Mouse (Mus musculus): Measurements from ENCODE around the gene Snhg11. TPM values are rescaled to one million over a fixed set of nuclear protein-coding genes. Genes with fewer than 3 reads are reported as not detected.
A peak's percentile ranks its signal among the peaks of the same experiment; 100 is the strongest.
"Not testable (repeated sequence)": the region's sequence is repeated elsewhere in the genome, so short reads cannot be mapped to it uniquely, and the experiment has no call there.

Gene Snhg11
- polyA plus RNA-seq, 1 experiment from 2014 or later, result 6.9 TPM

DNA sequence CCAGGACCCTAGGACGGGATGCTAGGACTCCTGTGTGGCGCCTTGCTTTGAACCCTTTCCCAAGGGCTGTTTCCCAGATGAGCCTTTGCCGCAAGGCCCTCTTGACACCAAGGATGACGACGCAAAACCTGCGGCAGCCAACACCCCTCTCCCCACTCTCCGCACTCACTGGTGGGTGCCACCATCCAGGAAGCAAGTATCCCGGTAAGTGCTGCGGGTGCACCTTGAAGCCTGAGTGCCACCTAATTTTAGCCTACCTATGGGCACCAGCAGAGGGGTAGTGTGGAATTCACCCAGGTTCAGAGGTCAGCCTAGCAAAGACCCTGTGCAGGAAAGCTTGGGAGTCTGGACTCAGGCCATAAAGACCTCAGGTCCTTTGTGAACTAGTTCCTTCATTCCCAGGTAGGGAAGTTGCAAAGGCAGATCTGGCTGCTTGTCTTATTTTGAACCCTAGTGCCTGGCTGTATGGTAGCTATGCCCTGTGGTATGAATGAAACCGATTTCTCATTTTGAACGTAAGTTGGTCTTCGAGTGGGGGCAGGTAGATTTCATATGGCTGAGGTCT lies 767 bp downstream of the Snhg11 start:
- 25% methylated on average over 12 of the region's 12 CpGs for WGBS
- Histone ChIP-seq H3K4me2 (ENCODE audit: low read depth, low read length) (peak overlapping the region; percentile 56; the same call in 1 of the 2 replicates), H3K4me1 (ENCODE audit: control insufficient read depth, insufficient read depth, low read length) (no peaks in the 10 kb centered on the region), H3K4me3 (ENCODE audit: low read depth, low read length) (peak overlapping the region; percentile 35; the same call in 1 of the 2 replicates), H3K27me3 (ENCODE audit: control insufficient read depth, insufficient read depth, low read length) (peaks cover 5% of the 10 kb centered on the region; the same call in 1 of the 2 replicates), H3K9ac (replicated peaks; ENCODE audit: low read length) (peak overlapping the region; percentile 43), H3K36me3 (replicated peaks; ENCODE audit: control insufficient read depth, insufficient read depth, low read depth, low read length) (no peaks in the 10 kb centered on the region), H3K27ac (replicated peaks; ENCODE audit: low read depth, low read length) (no peak overlapping the region), H3K9me3 (replicated peaks; ENCODE audit: control insufficient read depth, low read length) (no peaks in the 10 kb centered on the region)
- ATAC-seq (replicated peaks; ENCODE audit: insufficient number of reproducible peaks, low FRiP score, low TSS enrichment, low read depth) (no peak), DNase-seq (ENCODE audit: low spot score) (no peak)

DNA sequence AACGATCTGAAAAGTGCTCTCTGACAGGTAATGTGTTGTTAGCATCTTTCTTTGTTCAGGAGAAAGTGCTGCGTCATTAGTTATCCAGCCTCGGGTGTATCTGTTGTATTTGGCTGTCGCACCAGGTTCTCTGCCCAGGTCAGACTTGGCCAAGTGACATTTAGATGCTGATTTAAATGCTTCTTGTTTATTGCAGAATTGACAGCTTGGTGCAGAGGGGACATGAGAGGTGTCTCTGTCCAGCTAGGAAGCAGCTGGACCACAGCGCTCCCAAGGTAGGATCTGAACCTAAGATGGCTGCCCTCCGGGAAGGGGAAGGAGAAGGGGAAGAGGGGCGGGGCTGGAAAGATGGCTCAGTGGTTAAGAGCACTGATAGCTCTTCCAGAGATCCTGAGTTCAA lies 1.4 kb downstream of the Snhg11 start:
- Histone ChIP-seq H3K27me3 (ENCODE audit: control insufficient read depth, insufficient read depth, low read length) (peaks cover 5% of the 10 kb centered on the region; the same call in 1 of the 2 replicates), H3K9ac (replicated peaks; ENCODE audit: low read length) (no peak overlapping the region), H3K4me3 (ENCODE audit: low read depth, low read length) (no peak overlapping the region), H3K9me3 (replicated peaks; ENCODE audit: control insufficient read depth, low read length) (no peaks in the 10 kb centered on the region), H3K36me3 (replicated peaks; ENCODE audit: control insufficient read depth, insufficient read depth, low read depth, low read length) (no peaks in the 10 kb centered on the region), H3K27ac (replicated peaks; ENCODE audit: low read depth, low read length) (no peak overlapping the region), H3K4me2 (ENCODE audit: low read depth, low read length) (no peak overlapping the region), H3K4me1 (ENCODE audit: control insufficient read depth, insufficient read depth, low read length) (no peaks in the 10 kb centered on the region)
- ATAC-seq (replicated peaks; ENCODE audit: insufficient number of reproducible peaks, low FRiP score, low TSS enrichment, low read depth) (no peak), DNase-seq (ENCODE audit: low spot score) (no peak)
- WGBS, result 76% methylated on average over 7 of the region's 7 CpGs

DNA sequence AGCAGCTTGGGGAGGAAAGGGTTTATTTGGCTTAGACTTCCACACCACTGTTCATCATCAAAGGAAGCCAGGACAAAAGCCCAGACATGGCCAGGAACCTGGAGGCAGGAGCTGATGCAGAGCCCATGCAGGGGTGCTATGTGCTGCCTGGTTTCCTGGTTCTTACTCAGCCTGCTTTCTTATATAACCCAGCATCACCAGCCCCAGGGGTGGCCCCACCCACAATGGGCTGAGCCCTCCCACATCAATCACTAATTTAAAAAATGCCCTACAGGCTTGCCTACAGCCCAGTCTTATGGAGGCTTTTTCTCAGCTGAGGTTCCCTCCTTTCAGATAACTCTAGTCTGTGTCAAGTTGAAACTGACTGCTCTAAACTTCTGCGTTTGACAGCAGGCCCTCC lies 2.4 kb downstream of the Snhg11 start:
- ATAC-seq (replicated peaks; ENCODE audit: insufficient number of reproducible peaks, low FRiP score, low TSS enrichment, low read depth) (no peak), DNase-seq (ENCODE audit: low spot score) (no peak)
- Histone ChIP-seq H3K4me3 (ENCODE audit: low read depth, low read length) (no peak overlapping the region), H3K9me3 (replicated peaks; ENCODE audit: control insufficient read depth, low read length) (no peaks in the 10 kb centered on the region), H3K27me3 (ENCODE audit: control insufficient read depth, insufficient read depth, low read length) (peaks cover 5% of the 10 kb centered on the region; the same call in 1 of the 2 replicates), H3K27ac (replicated peaks; ENCODE audit: low read depth, low read length) (no peak overlapping the region), H3K9ac (replicated peaks; ENCODE audit: low read length) (no peak overlapping the region), H3K4me2 (ENCODE audit: low read depth, low read length) (no peak overlapping the region), H3K4me1 (ENCODE audit: control insufficient read depth, insufficient read depth, low read length) (no peaks in the 10 kb centered on the region), H3K36me3 (replicated peaks; ENCODE audit: control insufficient read depth, insufficient read depth, low read depth, low read length) (no peaks in the 10 kb centered on the region)
- WGBS, result 92% methylated on average over 1 of the region's 1 CpGs

DNA sequence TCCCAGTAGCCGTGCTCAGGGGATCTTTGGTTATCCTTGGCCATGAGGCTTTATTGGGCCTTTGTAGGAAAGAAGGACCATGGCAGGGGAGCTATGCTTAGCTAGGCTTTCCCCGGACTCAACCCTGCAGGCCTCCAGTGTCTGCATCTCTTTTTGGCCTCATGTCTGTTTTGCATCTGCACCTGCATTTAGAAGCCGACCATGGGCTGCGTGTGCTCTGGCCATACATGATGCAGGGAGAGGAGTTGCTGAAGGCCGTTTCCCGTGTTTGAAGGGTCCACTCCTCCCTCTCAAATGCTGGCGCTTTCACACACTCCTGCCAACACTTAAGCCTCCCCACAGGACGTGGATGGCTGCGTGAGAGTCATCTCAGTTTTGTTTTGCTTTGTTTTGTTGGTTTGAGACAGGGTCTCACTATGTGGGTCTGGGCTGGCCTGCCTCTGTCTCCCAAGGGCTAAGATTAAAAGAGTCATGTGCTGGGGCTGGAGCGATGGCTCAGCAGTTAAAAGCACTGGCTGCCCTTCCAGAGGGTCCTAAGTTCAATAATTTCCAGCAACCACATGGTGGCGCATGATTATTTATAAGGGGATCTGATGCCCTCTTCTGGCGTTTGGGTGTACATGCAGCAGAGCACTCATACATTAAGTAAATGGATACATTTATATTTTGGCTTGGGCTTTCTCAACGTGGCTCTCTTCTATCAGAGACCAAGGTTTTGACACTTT lies 4.1 kb downstream of the Snhg11 start:
- no peak for ATAC-seq (replicated peaks; ENCODE audit: insufficient number of reproducible peaks, low FRiP score, low TSS enrichment, low read depth)

DNA sequence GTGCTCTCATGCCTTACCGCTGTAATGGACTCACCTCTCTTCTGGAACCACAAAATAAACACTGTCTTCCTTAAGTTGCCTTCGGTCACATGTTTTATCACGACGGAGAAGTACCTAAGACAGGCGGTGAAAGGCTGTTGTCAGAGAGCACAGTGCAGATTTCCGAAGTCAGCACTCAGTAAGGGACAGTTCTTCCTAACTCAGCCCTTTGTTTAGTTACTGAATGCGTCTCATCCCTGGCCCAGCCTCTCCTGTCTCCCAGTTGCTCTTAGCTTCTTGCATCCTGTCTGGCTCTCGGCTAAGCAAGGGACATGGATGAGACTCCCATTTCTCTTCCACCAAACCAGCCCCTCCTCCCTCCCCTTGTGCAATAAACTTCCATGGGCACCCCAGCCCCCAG lies 10.6 kb downstream of the Snhg11 start:
- no peaks in the 10 kb centered on the region for H3K36me3 ChIP-seq (replicated peaks; ENCODE audit: control insufficient read depth, insufficient read depth, low read depth, low read length)
- no peaks in the 10 kb centered on the region for H3K9me3 ChIP-seq (replicated peaks; ENCODE audit: control insufficient read depth, low read length)
- H3K9ac ChIP-seq (replicated peaks; ENCODE audit: low read length), result no peak overlapping the region
- no peaks in the 10 kb centered on the region for H3K27me3 ChIP-seq (ENCODE audit: control insufficient read depth, insufficient read depth, low read length)
- 39% methylated on average over 8 of the region's 8 CpGs for WGBS
- H3K4me2 ChIP-seq (ENCODE audit: low read depth, low read length), result no peak overlapping the region
- DNase-seq (ENCODE audit: low spot score) (no peak), ATAC-seq (replicated peaks; ENCODE audit: insufficient number of reproducible peaks, low FRiP score, low TSS enrichment, low read depth) (no peak)
- H3K4me1 ChIP-seq (ENCODE audit: control insufficient read depth, insufficient read depth, low read length), result no peaks in the 10 kb centered on the region
- no peak overlapping the region for H3K27ac ChIP-seq (replicated peaks; ENCODE audit: low read depth, low read length)
- no peak overlapping the region for H3K4me3 ChIP-seq (ENCODE audit: low read depth, low read length)

More for the DNA sequence above, 4.1 kb downstream of the Snhg11 start:
- H3K4me3 ChIP-seq (ENCODE audit: low read depth, low read length), result no peak overlapping the region
- H3K4me1 ChIP-seq (ENCODE audit: control insufficient read depth, insufficient read depth, low read length), result no peaks in the 10 kb centered on the region
- peaks cover 5% of the 10 kb centered on the region; the same call in 1 of the 2 replicates for H3K27me3 ChIP-seq (ENCODE audit: control insufficient read depth, insufficient read depth, low read length)
- WGBS, result 46% methylated on average over 13 of the region's 13 CpGs
- no peak overlapping the region for H3K27ac ChIP-seq (replicated peaks; ENCODE audit: low read depth, low read length)
- no peaks in the 10 kb centered on the region for H3K36me3 ChIP-seq (replicated peaks; ENCODE audit: control insufficient read depth, insufficient read depth, low read depth, low read length)
- peak; percentile 93 for DNase-seq (ENCODE audit: low spot score)
- no peak overlapping the region for H3K4me2 ChIP-seq (ENCODE audit: low read depth, low read length)
- no peak overlapping the region for H3K9ac ChIP-seq (replicated peaks; ENCODE audit: low read length)
- no peaks in the 10 kb centered on the region for H3K9me3 ChIP-seq (replicated peaks; ENCODE audit: control insufficient read depth, low read length)

DNA sequence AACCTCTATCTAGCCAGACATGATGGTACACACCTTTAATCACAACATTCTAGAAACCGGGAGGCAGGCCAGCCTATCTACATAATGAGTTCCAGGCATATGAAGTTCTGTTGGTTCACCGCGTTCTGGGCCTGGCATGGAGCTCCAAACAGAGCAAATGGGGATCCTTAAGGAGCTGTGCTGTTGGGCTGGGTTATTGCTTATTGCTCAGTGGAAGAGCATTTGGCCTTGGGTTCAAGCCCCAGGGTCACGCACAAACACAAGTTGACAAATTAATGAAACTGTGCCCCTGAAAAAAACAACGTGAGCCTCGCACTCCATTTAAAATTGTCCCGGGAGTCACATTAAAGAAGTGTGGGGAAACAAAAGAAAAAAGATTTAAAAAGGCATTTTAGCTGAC lies 14.0 kb downstream of the Snhg11 start:
- H3K4me1 ChIP-seq (ENCODE audit: control insufficient read depth, insufficient read depth, low read length), result no peaks in the 10 kb centered on the region
- DNase-seq (ENCODE audit: low spot score) (no peak), ATAC-seq (replicated peaks; ENCODE audit: insufficient number of reproducible peaks, low FRiP score, low TSS enrichment, low read depth) (no peak)
- H3K9me3 ChIP-seq (replicated peaks; ENCODE audit: control insufficient read depth, low read length), result no peaks in the 10 kb centered on the region
- H3K4me2 ChIP-seq (ENCODE audit: low read depth, low read length), result no peak overlapping the region
- H3K27ac ChIP-seq (replicated peaks; ENCODE audit: low read depth, low read length), result no peak overlapping the region
- H3K27me3 ChIP-seq (ENCODE audit: control insufficient read depth, insufficient read depth, low read length), result no peaks in the 10 kb centered on the region
- no peaks in the 10 kb centered on the region for H3K36me3 ChIP-seq (replicated peaks; ENCODE audit: control insufficient read depth, insufficient read depth, low read depth, low read length)
- WGBS, result 71% methylated on average over 7 of the region's 7 CpGs
- H3K4me3 ChIP-seq (ENCODE audit: low read depth, low read length), result no peak overlapping the region
- H3K9ac ChIP-seq (replicated peaks; ENCODE audit: low read length), result no peak overlapping the region

DNA sequence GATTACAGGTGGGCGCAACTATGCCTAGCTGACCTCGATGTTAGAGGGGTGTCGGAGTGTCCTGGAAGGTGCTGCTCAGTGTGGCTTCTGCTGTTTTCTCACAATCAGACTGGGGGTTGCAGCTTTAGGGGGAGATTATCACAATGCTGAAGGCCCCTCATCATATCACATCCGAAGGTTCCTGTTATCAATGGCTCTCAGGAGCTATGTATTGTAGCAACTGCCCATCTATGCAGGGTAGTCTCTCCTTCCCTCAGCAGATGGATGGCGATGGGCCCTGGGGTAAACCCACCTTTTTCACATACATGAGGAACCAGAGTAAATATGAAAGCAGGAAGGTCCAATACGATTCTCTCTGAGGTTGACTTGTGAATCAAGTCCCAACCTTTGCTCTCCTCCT lies 20.9 kb downstream of the Snhg11 start:
- H3K27me3 ChIP-seq (ENCODE audit: control insufficient read depth, insufficient read depth, low read length), result no peaks in the 10 kb centered on the region
- no peak for ATAC-seq (replicated peaks; ENCODE audit: insufficient number of reproducible peaks, low FRiP score, low TSS enrichment, low read depth)
- 86% methylated on average over 6 of the region's 6 CpGs for WGBS
- H3K36me3 ChIP-seq (replicated peaks; ENCODE audit: control insufficient read depth, insufficient read depth, low read depth, low read length), result no peaks in the 10 kb centered on the region
- no peak overlapping the region for H3K4me3 ChIP-seq (ENCODE audit: low read depth, low read length)
- H3K27ac ChIP-seq (replicated peaks; ENCODE audit: low read depth, low read length), result no peak overlapping the region
- no peaks in the 10 kb centered on the region for H3K4me1 ChIP-seq (ENCODE audit: control insufficient read depth, insufficient read depth, low read length)
- H3K4me2 ChIP-seq (ENCODE audit: low read depth, low read length), result no peak overlapping the region
- no peak overlapping the region for H3K9ac ChIP-seq (replicated peaks; ENCODE audit: low read length)
- H3K9me3 ChIP-seq (replicated peaks; ENCODE audit: control insufficient read depth, low read length), result no peaks in the 10 kb centered on the region
- no peak for DNase-seq (ENCODE audit: low spot score)

DNA sequence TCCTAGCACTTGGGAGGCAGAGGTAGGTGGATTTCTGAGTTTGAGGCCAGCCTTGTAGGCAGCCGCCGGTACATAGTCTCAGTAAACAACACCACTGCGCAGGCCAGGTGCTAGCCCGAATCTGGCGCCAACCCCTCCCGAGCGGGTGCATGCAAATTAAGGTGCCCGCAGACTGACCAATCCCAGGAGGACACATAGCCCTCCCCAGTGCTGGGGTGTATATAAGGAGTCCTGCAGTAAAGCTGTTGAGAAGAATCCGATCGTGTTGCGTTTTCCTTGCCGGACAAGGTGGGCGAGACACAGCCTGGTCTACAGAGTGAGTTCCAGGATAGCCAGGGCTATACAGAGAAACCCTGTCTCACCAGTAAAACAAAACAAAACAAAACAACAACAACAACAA lies 21.7 kb downstream of the Snhg11 start:
- H3K27ac ChIP-seq (replicated peaks; ENCODE audit: low read depth, low read length); H3K9me3 ChIP-seq (replicated peaks; ENCODE audit: control insufficient read depth, low read length); H3K36me3 ChIP-seq (replicated peaks; ENCODE audit: control insufficient read depth, insufficient read depth, low read depth, low read length); H3K4me1 ChIP-seq (ENCODE audit: control insufficient read depth, insufficient read depth, low read length); H3K4me2 ChIP-seq (ENCODE audit: low read depth, low read length); H3K4me3 ChIP-seq (ENCODE audit: low read depth, low read length); ATAC-seq (replicated peaks; ENCODE audit: insufficient number of reproducible peaks, low FRiP score, low TSS enrichment, low read depth); H3K9ac ChIP-seq (replicated peaks; ENCODE audit: low read length); H3K27me3 ChIP-seq (ENCODE audit: control insufficient read depth, insufficient read depth, low read length); DNase-seq (ENCODE audit: low spot score): not testable (repeated sequence)
- 63% methylated on average over 13 of the region's 13 CpGs for WGBS
